Mouse (Mus musculus) olfactory bulb, adult 2 months (tissue): ENCODE measurements around the gene Rflnb.

Source experiments
- CTCF ChIP-seq: fragments of 200-500 bp; IDR thresholded peaks from 2 replicates; pipeline ENCODE4 v1.5.1; 2012; ENCODE audit warnings: low read depth, mild to moderate bottlenecking, low read length, moderate library complexity; ENCODE audit not compliant: insufficient read depth
- POLR2A ChIP-seq: fragments of 200-500 bp; IDR thresholded peaks from 2 replicates; pipeline ENCODE4 v1.6.1; 2012; ENCODE audit warnings: mild to moderate bottlenecking, low read depth, low read length, moderate library complexity; ENCODE audit not compliant: insufficient read depth

- no peak for TF ChIP-seq CTCF
- TF ChIP-seq POLR2A: no peak
Observed at GRCm38 (mm10) chr11:75976748-75977147, 50.8 kb downstream of the Rflnb start.
